Mouse (Mus musculus) limb, embryonic 12.5 days (tissue): ENCODE measurements at regions not wholly inside any gene's neighbourhood (a gene's known extent, or its start where the extent isn't known, plus 50 kb on each side); places are given as distances from the start of the nearest gene placed in this dataset.

ENCODE experiments used
- ATAC-seq: fragments of 200-750 bp; cut with Nextera tagmentation; 2 replicates; pipeline ENCODE4 v1.8.0; 2017; ENCODE audit warnings: low read depth, moderate TSS enrichment; ENCODE audit not compliant: insufficient number of reproducible peaks, insufficient read depth, low FRiP score, low TSS enrichment
- H3K27ac ChIP-seq: fragments of 300-500 bp; sonication (generic); 2 replicates; pipeline ENCODE4 v1.5.1; 2016; ENCODE audit warnings: mild to moderate bottlenecking, moderate library complexity
- H3K27me3 ChIP-seq: fragments of 300-500 bp; sonication (generic); 2 replicates; pipeline ENCODE4 v1.6.1; 2016; ENCODE audit warnings: mild to moderate bottlenecking, moderate library complexity
- H3K36me3 ChIP-seq: fragments of 300-500 bp; sonication (generic); 2 replicates; pipeline ENCODE4 v1.6.1; 2016; ENCODE audit warnings: mild to moderate bottlenecking, moderate library complexity
- H3K4me1 ChIP-seq: fragments of 300-500 bp; sonication (generic); replicated peaks from 2 replicates; pipeline ENCODE4 v1.6.1; 2016
- H3K4me2 ChIP-seq: fragments of 300-500 bp; sonication (generic); 2 replicates; pipeline ENCODE4 v1.6.1; 2016; ENCODE audit warnings: mild to moderate bottlenecking, moderate library complexity
- H3K4me3 ChIP-seq: fragments of 300-500 bp; sonication (generic); replicated peaks from 2 replicates; pipeline ENCODE4 v1.5.1; 2016; ENCODE audit warnings: mild to moderate bottlenecking
- H3K9ac ChIP-seq: fragments of 300-500 bp; sonication (generic); replicated peaks from 2 replicates; pipeline ENCODE4 v1.6.1; 2016; ENCODE audit warnings: mild to moderate bottlenecking, moderate library complexity
- H3K9me3 ChIP-seq: fragments of 300-500 bp; sonication (generic); 2 replicates; pipeline ENCODE4 v1.6.1; 2016; ENCODE audit warnings: mild to moderate bottlenecking, moderate library complexity
- WGBS: fragments of 180-500 bp; shearing (Covaris S2); methylation state at CpG from one replicate; pipeline ENCODE4 v1.1.7; 2016; 5-methylcytosine and 5-hydroxymethylcytosine counted together

GRCm38 (mm10) chr1:183504103-183504841, 86.3 kb downstream of the Hhipl2 start:
- Histone ChIP-seq H3K4me1 (no peaks in the 10 kb centered on the region), H3K4me3 (no peak overlapping the region), H3K9me3 (no peaks in the 10 kb centered on the region), H3K36me3 (no peaks in the 10 kb centered on the region), H3K4me2 (no peak overlapping the region), H3K27me3 (no peaks in the 10 kb centered on the region), H3K9ac (no peak overlapping the region), H3K27ac (no peak overlapping the region)
- 92% methylated on average over 14 of the region's 14 CpGs for WGBS
- ATAC-seq = no peak

- no peak for ATAC-seq
- no peak overlapping the region for H3K4me3 ChIP-seq
- WGBS = 95% methylated on average over 2 of the region's 2 CpGs
These were observed 89.9 kb downstream of the Hhipl2 start for GRCm38 (mm10) chr1:183507893-183508292.

GRCm38 (mm10) chr1:183510759-183511158, 92.7 kb downstream of the Hhipl2 start:
- Histone ChIP-seq H3K27ac (no peak overlapping the region), H3K4me1 (no peaks in the 10 kb centered on the region), H3K4me2 (no peak overlapping the region), H3K9me3 (no peaks in the 10 kb centered on the region), H3K27me3 (no peaks in the 10 kb centered on the region), H3K36me3 (no peaks in the 10 kb centered on the region), H3K4me3 (no peak overlapping the region), H3K9ac (no peak overlapping the region)
- 85% methylated on average over 10 of the region's 10 CpGs for WGBS
- no peak for ATAC-seq

More at GRCm38 (mm10) chr1:183507893-183508292, 89.9 kb downstream of the Hhipl2 start:
- no peak overlapping the region for H3K27ac ChIP-seq
- no peaks in the 10 kb centered on the region for H3K9me3 ChIP-seq
- no peaks in the 10 kb centered on the region for H3K4me1 ChIP-seq
- no peaks in the 10 kb centered on the region for H3K36me3 ChIP-seq
- no peaks in the 10 kb centered on the region for H3K27me3 ChIP-seq
- no peak overlapping the region for H3K9ac ChIP-seq
- H3K4me2 ChIP-seq = no peak overlapping the region

GRCm38 (mm10) chr1:183513876-183514275, 95.9 kb downstream of the Hhipl2 start:
- no peak overlapping the region for H3K4me2 ChIP-seq
- no peak overlapping the region for H3K9ac ChIP-seq
- H3K36me3 ChIP-seq = no peaks in the 10 kb centered on the region
- no peak overlapping the region for H3K27ac ChIP-seq
- no peaks in the 10 kb centered on the region for H3K9me3 ChIP-seq
- H3K4me1 ChIP-seq = no peaks in the 10 kb centered on the region
- no peaks in the 10 kb centered on the region for H3K27me3 ChIP-seq
- ATAC-seq = no peak
- H3K4me3 ChIP-seq = no peak overlapping the region
- 86% methylated on average over 3 of the region's 3 CpGs for WGBS

GRCm38 (mm10) chr1:183514281-183514983, 96.4 kb downstream of the Hhipl2 start:
- Histone ChIP-seq H3K4me2 (no peak overlapping the region), H3K27ac (no peak overlapping the region), H3K4me1 (no peaks in the 10 kb centered on the region), H3K36me3 (no peaks in the 10 kb centered on the region), H3K27me3 (no peaks in the 10 kb centered on the region), H3K4me3 (no peak overlapping the region), H3K9me3 (no peaks in the 10 kb centered on the region), H3K9ac (no peak overlapping the region)
- WGBS = 74% methylated on average over 15 of the region's 15 CpGs
- no peak for ATAC-seq

- no peaks in the 10 kb centered on the region for H3K4me1 ChIP-seq
- no peak overlapping the region for H3K4me2 ChIP-seq
- no peak overlapping the region for H3K4me3 ChIP-seq
- H3K9ac ChIP-seq = no peak overlapping the region
- WGBS = 68% methylated on average over 2 of the region's 2 CpGs
- no peak overlapping the region for H3K27ac ChIP-seq
- ATAC-seq = no peak
- no peaks in the 10 kb centered on the region for H3K36me3 ChIP-seq
- no peaks in the 10 kb centered on the region for H3K27me3 ChIP-seq
- no peaks in the 10 kb centered on the region for H3K9me3 ChIP-seq
These were observed 96.9 kb downstream of the Hhipl2 start for GRCm38 (mm10) chr1:183514984-183515287.

GRCm38 (mm10) chr1:183516167-183516566, 98.2 kb downstream of the Hhipl2 start:
- Histone ChIP-seq H3K36me3 (no peaks in the 10 kb centered on the region), H3K4me3 (no peak overlapping the region), H3K4me1 (no peaks in the 10 kb centered on the region), H3K4me2 (no peak overlapping the region), H3K27me3 (no peaks in the 10 kb centered on the region), H3K27ac (no peak overlapping the region), H3K9me3 (no peaks in the 10 kb centered on the region), H3K9ac (no peak overlapping the region)
- ATAC-seq = no peak
- WGBS = 65% methylated on average over 4 of the region's 4 CpGs

- H3K27me3 ChIP-seq = no peaks in the 10 kb centered on the region
- no peaks in the 10 kb centered on the region for H3K4me1 ChIP-seq
- no peaks in the 10 kb centered on the region for H3K9me3 ChIP-seq
- no peak overlapping the region for H3K4me2 ChIP-seq
- no peak overlapping the region for H3K9ac ChIP-seq
- no peaks in the 10 kb centered on the region for H3K36me3 ChIP-seq
- 88% methylated on average over 4 of the region's 4 CpGs for WGBS
- no peak for ATAC-seq
- no peak overlapping the region for H3K27ac ChIP-seq
- no peak overlapping the region for H3K4me3 ChIP-seq
These were observed 99.2 kb downstream of the Hhipl2 start for GRCm38 (mm10) chr1:183517236-183517635.

GRCm38 (mm10) chr1:183521569-183521968, 103.6 kb downstream of the Hhipl2 start:
- no peaks in the 10 kb centered on the region for H3K36me3 ChIP-seq
- H3K27ac ChIP-seq = no peak overlapping the region
- H3K27me3 ChIP-seq = no peaks in the 10 kb centered on the region
- H3K4me3 ChIP-seq = no peak overlapping the region
- H3K4me1 ChIP-seq = no peaks in the 10 kb centered on the region
- no peak overlapping the region for H3K4me2 ChIP-seq
- H3K9ac ChIP-seq = no peak overlapping the region
- H3K9me3 ChIP-seq = 0 out of 2 replicates have a peak, but pooled peaks cover 5% of the 10 kb centered on the region
- WGBS = 80% methylated on average over 7 of the region's 7 CpGs
- ATAC-seq = no peak

- H3K9ac ChIP-seq = no peak overlapping the region
- H3K4me2 ChIP-seq = no peak overlapping the region
- no peaks in the 10 kb centered on the region for H3K27me3 ChIP-seq
- ATAC-seq = no peak
- H3K4me1 ChIP-seq = no peaks in the 10 kb centered on the region
- no peaks in the 10 kb centered on the region for H3K36me3 ChIP-seq
- H3K27ac ChIP-seq = no peak overlapping the region
- no peak overlapping the region for H3K4me3 ChIP-seq
- no peaks in the 10 kb centered on the region for H3K9me3 ChIP-seq
- 93% methylated on average over 11 of the region's 11 CpGs for WGBS
These were observed 115.4 kb downstream of the Hhipl2 start for GRCm38 (mm10) chr1:183533386-183533785.

GRCm38 (mm10) chr1:183548752-183549387, 130.9 kb downstream of the Hhipl2 start:
- H3K27me3 ChIP-seq = no peaks in the 10 kb centered on the region
- H3K9ac ChIP-seq = no peak overlapping the region
- H3K36me3 ChIP-seq = no peaks in the 10 kb centered on the region
- no peak overlapping the region for H3K4me2 ChIP-seq
- no peak overlapping the region for H3K4me3 ChIP-seq
- WGBS = 24% methylated on average over 7 of the region's 7 CpGs
- peak; percentile 86 for ATAC-seq
- no peaks in the 10 kb centered on the region for H3K9me3 ChIP-seq
- H3K27ac ChIP-seq = peak overlapping the region; percentile 53; the same call in 1 of the 2 replicates
- peaks cover 35% of the 10 kb centered on the region for H3K4me1 ChIP-seq
